Mouse (Mus musculus) heart, postnatal 0 days (tissue): ENCODE measurements around the gene Tekt3.

Source experiments
- CTCF ChIP-seq: IDR thresholded peaks from 2 replicates; pipeline ENCODE4 v1.5.1; 2016; ENCODE audit warnings: antibody characterized with exemption, control low read depth, low read depth
- EP300 ChIP-seq: IDR thresholded peaks from 2 replicates; pipeline ENCODE4 v1.6.1; 2016; ENCODE audit warnings: antibody characterized with exemption, low read depth

- TF ChIP-seq CTCF = no peak
- no peak for TF ChIP-seq EP300
These were observed 64.5 kb downstream of the Tekt3 start for GRCm38 (mm10) chr11:63125832-63126456.
